Mouse (Mus musculus) thymus, postnatal 4 days (tissue): ENCODE results near the gene Thrb.
A peak's percentile ranks its signal among the peaks of the same experiment; 100 is the strongest.

Source experiments
- DNase-seq: peaks from one replicate; pipeline ENCODE4 v3.0.0; 2021

The Thrb gene

GRCm38 (mm10) chr14:17972665-17973064 is 312.6 kb downstream of the Thrb start:
- DNase-seq: no peak

DNA sequence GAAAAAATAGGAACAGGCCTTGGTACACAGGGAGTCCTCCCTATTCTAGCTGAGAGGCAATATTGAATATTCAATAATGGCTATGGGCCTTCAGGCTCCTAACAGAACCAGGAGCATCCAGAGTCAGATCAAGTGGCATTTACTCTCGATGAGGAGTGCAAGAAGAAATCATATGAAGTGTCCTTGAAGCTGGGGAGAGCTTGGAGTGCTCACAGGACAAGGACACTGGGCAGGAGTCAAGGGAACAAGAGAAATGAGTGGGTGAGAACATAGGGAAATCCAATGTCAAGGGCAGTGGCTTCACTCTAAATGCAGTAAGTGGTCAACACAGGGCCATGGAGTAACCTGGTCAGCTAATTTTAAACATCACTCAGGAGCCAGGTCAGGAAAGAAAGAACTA is 315.7 kb downstream of the Thrb start:
- no peak for DNase-seq

DNA sequence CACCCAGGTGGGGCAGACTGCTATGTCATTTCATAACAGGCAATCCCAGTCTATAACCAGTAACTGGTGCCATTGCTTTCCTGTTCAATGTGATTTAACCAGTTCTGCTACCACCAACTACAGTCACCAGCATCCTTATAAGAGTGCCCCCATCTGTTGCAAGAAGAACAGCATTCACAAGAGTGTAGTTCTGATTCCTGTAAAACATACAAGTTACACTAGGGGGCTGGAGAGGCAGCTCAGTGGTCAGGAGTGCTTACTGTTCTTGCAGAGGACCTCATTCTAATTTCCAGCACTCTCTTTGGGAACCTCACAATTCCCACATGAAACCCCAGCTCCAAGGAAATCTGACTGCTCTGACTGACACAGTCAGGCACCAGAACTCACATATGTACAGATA is 318.2 kb downstream of the Thrb start:
- no peak for DNase-seq

GRCm38 (mm10) chr14:17981258-17981657 is 321.2 kb downstream of the Thrb start:
- DNase-seq: no peak

GRCm38 (mm10) chr14:17982017-17982416 is 322.0 kb downstream of the Thrb start:
- no peak for DNase-seq

DNA sequence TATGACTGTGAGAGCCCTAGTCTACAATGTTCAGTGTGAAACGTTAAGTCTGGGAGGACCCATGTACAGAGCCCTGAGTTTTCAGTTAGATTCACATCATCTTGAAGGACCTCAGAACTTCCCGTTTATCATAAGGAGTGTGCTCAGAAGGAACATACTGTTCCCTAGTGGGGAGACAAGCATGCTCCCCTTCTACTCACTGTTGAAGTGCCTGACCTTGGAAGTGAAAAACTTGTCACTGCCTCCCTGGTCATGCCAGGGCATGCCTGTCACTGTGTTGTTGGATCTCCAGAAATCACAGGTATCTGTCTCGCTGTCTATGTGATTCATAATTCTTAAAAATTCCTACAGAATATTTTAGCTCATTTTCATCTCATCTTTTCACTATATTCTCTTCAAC is 323.3 kb downstream of the Thrb start:
- DNase-seq: no peak

DNA sequence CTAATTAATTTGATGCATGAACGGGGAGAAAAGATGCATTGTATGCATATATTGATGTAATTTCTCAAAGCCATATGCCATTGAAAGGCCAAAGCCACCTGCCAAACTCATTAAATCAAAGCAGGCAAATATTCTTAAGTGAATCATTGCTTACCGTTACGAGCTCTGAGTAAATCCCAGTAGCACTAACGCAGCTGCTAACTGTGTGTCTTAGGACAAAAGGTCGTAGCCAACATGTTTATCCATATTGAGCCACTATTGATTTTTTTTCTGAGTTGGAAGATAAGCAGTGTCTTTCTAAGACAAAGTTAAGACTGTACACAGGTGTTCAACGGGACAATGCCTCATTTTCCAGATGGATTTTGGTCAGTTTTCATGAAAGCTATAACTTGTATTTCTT is 323.8 kb downstream of the Thrb start:
- no peak for DNase-seq

DNA sequence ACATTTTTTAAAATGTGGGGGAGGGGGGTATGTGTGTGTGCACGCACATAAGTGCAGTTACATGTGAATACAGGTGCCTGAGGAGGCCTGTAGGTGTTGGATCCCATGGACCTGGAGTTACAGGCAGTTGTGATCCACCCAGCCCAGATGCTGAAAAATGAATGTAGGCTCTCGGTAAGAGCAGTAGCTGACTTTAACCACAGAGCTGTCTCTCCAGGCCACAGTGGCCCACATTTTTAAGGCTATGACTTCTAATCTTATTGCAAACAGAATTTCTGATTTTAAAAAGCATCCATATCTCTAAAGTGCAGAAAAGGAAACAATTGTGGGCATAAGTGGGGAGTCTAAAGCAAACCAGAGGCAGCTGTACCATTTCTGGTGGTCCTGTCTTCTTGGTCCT is 328.5 kb downstream of the Thrb start:
- no peak for DNase-seq

GRCm38 (mm10) chr14:17989182-17989581 is 329.1 kb downstream of the Thrb start:
- no peak for DNase-seq

DNA sequence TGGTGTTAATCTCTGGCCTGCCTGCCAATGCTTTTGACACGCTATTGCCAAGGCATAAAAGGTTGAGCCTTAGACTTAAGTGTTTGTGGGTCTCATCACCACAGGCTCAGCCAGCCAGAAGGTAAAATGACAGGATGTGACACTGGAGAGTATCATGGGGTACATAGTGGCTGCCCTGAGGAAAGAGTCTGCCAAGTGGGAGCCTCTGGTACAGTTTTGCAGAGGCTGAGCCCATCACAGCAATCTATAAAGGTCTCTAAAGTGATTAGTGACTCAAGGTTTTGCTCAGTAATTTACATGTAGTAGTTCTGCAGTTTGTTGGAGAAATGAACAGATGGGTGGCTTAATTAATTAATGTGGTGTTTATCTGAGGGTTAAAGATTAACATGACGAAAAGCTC is 330.1 kb downstream of the Thrb start:
- no peak for DNase-seq

DNA sequence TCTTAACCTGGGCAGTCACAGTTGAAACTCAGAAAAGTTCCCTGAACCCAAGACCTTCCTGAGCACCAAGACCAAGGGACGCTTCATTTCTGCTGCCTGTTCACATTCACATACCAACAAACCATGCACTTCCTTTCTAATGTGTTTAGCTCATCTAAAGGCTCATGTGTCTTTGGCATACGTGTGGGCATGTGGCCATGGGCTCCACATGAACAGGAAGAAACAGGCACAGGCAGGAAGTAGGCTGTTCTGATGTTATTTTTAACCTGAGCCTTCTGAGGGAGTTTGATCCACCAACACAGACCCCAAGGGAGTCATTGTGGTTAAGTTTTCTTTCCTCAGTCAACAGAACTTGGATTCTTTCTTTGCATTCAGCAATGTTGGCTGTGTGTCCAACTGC is 341.8 kb downstream of the Thrb start:
- DNase-seq: peak; percentile 55

DNA sequence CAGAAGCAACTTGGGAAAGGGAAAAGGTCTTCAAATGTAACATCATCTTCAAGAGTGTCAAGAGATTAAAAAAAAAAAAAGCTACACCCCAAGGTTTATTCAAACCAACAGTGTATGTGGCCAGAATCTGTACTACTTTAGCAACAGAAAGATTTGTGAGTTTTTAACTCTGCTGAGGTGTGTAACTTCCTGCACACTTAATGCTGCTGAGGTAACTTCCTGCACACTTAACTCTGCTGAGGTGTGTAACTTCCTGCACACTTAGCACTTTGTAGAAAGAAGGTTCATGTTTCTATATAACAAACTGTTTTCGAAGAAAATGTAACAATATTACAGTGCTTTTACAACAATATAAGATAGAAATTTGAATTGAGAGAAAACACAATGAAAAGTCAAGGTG is 343.6 kb downstream of the Thrb start:
- no peak for DNase-seq

GRCm38 (mm10) chr14:18008524-18008923 is 348.5 kb downstream of the Thrb start:
- no peak for DNase-seq

DNA sequence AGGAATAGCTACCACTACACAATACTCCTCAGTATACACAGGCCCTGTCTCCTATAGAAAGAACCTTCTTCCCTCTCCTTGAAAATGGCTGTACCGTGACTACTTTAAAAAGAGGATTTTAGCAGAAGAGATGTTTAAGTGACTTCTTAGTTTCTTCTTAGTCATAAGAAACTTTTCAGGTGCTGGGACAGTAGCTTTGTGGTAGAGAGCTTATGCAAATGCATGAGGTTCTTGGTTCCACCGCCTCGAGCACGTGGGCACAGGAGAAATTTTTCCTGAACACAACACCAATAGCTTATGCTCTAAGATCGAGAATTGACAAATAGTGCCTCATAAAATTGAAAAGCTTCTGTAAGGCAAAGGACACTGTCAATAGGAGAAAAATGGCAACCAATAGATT is 356.5 kb downstream of the Thrb start:
- no peak for DNase-seq

DNA sequence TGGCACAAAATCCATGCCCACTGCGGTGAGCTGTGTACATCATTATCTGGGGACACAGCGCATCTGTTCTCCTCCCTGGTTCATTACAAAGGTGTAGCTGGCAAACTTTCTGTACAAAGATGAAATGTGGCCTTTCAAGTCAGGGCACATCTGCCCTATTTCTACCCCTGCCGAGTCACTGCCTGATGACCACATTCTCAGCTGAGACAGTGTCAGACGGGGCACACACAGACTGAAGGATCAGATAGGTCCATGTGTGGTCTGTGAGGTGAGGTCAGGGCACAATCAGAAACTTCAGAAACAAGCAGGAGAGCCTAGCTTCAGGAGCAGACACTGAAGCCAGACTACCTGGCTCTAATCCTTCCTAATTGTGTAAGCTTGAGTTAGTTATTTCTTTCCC is 360.1 kb downstream of the Thrb start:
- DNase-seq: no peak

DNA sequence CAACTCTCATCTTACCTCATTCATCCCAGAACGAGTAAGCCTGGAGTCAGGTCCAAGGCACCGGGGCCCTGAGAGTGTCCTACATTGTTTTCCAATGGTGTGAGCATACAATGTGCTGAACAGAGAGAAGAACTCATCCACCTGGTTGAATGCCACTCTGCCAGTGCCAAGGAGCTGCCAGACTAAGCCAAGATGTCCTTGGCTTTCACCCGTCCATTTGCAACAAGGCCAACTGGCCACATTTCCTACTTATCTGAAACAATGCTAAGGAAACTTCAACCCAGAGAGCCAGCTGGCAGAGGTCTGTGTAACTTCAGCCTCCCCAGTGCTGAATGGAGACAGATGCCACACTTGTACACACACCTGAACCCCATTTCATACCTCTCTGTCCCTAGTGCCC is 360.6 kb downstream of the Thrb start:
- no peak for DNase-seq

DNA sequence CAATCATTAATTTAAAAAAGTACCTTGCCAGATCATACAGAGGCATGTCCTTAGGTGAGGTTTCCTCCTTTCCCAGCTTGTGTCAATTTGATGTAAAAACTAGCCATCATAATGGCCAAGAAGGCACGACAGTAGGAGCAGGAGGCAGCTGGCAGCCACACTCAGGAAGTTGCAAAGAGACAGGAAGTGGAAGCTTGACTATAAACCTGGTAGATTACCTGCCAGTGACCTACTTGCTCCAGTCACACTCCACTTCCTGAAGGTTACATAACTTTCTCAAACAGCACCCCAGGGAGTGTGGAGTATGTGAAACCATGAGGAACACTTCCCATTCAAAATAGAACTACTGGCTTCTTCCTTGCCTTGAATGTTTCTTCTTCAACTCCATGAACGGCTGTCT is 361.7 kb downstream of the Thrb start:
- peak; percentile 46 for DNase-seq

GRCm38 (mm10) chr14:18022351-18022750 is 362.3 kb downstream of the Thrb start:
- no peak for DNase-seq

DNA sequence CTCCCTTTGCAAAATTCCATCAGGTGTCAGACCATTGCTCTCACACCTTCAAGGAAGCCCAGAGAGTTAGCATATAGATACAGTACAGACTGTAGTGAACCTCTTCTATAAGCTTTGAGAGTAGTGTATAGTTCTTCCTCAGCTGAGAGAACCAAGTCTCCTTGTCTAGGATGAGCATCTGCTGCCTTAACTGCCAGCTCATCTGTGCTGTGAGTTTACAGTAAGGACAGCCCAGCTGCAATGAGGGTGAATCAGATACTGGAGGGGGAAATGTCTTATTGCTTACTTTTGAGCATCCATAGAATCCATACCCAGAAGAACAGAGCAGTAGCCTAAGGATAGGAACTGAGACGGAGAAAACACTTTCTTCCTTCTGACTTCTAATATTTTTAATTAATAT is 367.8 kb downstream of the Thrb start:
- no peak for DNase-seq

DNA sequence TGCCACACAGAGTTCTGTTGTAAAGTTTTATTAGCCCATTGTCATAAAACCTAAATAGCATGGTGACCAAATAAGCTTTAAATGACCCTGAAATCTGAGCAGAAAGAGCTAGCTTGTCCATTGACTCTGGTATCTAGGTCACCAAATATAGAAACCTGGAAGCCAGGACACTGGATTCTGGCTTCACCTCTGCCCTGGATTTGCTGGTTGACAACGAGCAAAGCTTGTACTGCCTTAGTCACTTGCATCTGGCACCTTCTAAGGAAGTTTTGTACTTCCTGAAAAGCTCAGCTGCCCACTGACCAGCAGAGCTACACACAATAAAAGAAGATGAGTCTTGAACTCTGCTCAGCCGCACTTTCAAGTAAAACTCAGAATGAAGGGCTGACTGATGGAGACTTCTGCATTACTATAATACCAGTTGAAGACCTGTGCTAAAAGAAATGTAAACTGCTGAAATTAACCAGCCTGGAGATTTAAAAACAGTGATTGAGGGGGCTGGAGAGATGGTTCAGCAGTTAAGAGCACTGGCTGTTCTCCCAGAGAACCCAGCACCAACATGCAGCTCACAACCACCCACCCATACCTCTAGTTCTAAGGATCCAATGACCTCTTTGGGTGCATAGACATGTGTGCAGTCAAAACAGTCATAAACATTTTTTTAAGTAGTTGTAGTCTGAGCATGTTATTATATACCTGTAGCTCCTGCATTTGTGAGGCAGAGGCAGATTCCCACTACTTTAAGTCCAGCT is 369.3 kb downstream of the Thrb start:
- no peak for DNase-seq

- no peak for DNase-seq
These were observed 371.9 kb downstream of the Thrb start for GRCm38 (mm10) chr14:18031941-18032340.

DNA sequence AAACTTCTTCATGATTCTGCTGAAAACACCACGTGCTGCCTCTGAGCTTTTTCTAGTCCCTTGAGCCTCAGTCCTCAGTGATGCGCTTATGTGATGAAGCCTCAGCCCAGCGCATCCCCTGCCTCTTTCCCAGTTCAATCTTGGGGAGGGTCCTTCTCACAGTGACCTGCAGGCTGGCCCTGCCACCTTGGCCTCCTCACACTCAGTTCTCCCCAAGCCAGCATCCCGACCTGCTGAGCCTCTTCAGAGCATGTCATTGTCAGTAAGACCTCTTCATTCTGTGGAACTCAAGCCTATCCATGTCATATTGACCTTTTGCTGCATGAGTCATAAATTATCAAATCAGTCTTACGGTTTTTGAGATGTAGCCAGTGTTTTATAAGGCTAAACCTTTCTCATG is 376.5 kb downstream of the Thrb start:
- no peak for DNase-seq

DNA sequence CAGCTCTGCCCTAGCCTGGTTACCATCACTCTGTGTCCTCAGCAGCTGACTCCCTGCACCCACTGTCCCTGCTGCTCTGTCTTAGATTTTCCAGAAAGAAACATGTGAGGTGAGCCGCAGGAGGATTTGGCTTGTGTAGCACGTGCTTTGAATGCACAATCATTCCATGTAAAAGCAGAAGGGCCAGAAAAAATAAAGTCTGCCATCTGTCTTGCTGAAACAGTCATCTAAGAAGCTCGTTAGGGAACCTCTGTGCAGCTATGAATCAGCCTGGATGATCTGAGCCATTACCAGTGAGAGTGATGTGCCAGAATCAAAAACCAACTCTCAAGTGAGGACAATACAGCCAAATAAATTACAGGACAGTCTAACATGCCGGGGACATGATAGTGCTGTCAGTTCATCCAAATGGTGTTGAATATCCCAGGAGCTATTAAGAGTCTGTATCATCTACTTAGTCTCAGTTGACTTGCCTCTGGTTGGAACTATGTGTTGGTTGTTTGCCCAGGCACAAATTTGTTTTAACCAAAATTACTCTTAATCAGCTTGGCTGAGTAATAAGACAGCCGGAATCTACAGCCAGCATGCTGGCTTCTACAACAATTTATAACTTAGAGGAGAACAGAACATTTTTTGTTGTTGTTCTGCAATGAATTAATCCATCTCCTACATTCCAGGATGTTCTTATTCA is 402.2 kb downstream of the Thrb start:
- DNase-seq: no peak
